Mouse (Mus musculus) midbrain, embryonic 12.5 days (tissue): ENCODE data around the gene Tbl1xr1. TPM values are rescaled to one million over a fixed set of nuclear protein-coding genes. Genes with fewer than 3 reads are reported as not detected.
A peak's percentile ranks its signal among the peaks of the same experiment; 100 is the strongest.

Source experiments
- ATAC-seq: fragments of 200-750 bp; cut with Nextera tagmentation; 2 replicates; pipeline ENCODE4 v1.8.0; 2017; ENCODE audit warnings: low read depth, moderate TSS enrichment, moderate library complexity; ENCODE audit not compliant: low FRiP score
- H3K27ac ChIP-seq: fragments of 300-500 bp; sonication (generic); replicated peaks from 2 replicates; pipeline ENCODE4 v1.5.1; 2016; ENCODE audit warnings: mild to moderate bottlenecking
- H3K27me3 ChIP-seq: fragments of 300-500 bp; sonication (generic); 2 replicates; pipeline ENCODE4 v1.6.1; 2016; ENCODE audit warnings: mild to moderate bottlenecking
- H3K36me3 ChIP-seq: fragments of 300-500 bp; sonication (generic); 2 replicates; pipeline ENCODE4 v1.6.1; 2016
- H3K4me1 ChIP-seq: fragments of 300-500 bp; sonication (generic); 2 replicates; pipeline ENCODE4 v1.6.1; 2016
- H3K4me2 ChIP-seq: fragments of 300-500 bp; sonication (generic); replicated peaks from 2 replicates; pipeline ENCODE4 v1.6.1; 2016; ENCODE audit warnings: mild to moderate bottlenecking, moderate library complexity
- H3K4me3 ChIP-seq: fragments of 300-500 bp; sonication (generic); 2 replicates; pipeline ENCODE4 v1.5.1; 2016; ENCODE audit warnings: mild to moderate bottlenecking
- H3K9ac ChIP-seq: fragments of 300-500 bp; sonication (generic); replicated peaks from 2 replicates; pipeline ENCODE4 v1.6.1; 2016; ENCODE audit warnings: mild to moderate bottlenecking, moderate library complexity
- H3K9me3 ChIP-seq: fragments of 300-500 bp; sonication (generic); 2 replicates; pipeline ENCODE4 v1.6.1; 2016; ENCODE audit warnings: mild to moderate bottlenecking
- WGBS: fragments of 180-500 bp; shearing (Covaris S2); methylation state at CpG from one replicate; pipeline ENCODE4 v1.1.7; 2016; 5-methylcytosine and 5-hydroxymethylcytosine counted together
- polyA plus RNA-seq: library from polyadenylated mRNA; unstranded; fragments of >200 nt; fragmentation: Nextera tagmentation; extraction: Ambion mirVana; gene quantifications from 2 replicates; pipeline ENCODE4 v1.2.1, GENCODE M21; 2016

Tbl1xr1 gene
- polyA plus RNA-seq, 1 experiment from 2014 or later = 35.2 TPM

DNA sequence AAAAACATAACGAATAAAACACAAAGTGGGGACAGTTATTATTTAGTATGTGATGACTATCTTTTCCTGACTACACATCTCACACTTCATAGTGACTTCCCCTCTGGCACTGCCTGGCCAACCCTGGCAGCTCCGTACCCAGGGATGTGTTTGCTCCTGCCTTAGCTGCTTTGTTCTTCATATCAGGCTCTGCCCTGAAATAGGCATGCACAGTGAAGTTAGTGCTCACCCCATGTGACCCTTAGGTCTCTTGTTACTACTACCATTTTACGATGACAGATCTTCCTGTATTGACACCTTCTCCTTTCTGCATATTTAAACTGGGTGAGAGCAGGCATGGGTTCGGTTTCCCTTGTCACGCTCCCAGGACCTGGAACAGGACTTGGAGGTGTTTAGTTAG lies 16.3 kb downstream of the Tbl1xr1 start:
- Histone ChIP-seq H3K4me3 (no peak overlapping the region), H3K36me3 (no peaks in the 10 kb centered on the region), H3K9ac (no peak overlapping the region), H3K4me2 (no peak overlapping the region), H3K9me3 (no peaks in the 10 kb centered on the region), H3K27ac (no peak overlapping the region), H3K4me1 (no peaks in the 10 kb centered on the region; the same call in 1 of the 2 replicates), H3K27me3 (no peaks in the 10 kb centered on the region)
- WGBS = 93% methylated on average over 5 of the region's 5 CpGs
- ATAC-seq = no peak

GRCm38 (mm10) chr3:22103986-22104515 lies 27.6 kb downstream of the Tbl1xr1 start:
- Histone ChIP-seq H3K4me2 (no peak overlapping the region), H3K36me3 (no peaks in the 10 kb centered on the region), H3K4me3 (no peak overlapping the region), H3K4me1 (no peaks in the 10 kb centered on the region), H3K9me3 (no peaks in the 10 kb centered on the region), H3K27ac (no peak overlapping the region), H3K9ac (no peak overlapping the region), H3K27me3 (no peaks in the 10 kb centered on the region)
- WGBS = 77% methylated on average over 5 of the region's 5 CpGs
- ATAC-seq = no peak

DNA sequence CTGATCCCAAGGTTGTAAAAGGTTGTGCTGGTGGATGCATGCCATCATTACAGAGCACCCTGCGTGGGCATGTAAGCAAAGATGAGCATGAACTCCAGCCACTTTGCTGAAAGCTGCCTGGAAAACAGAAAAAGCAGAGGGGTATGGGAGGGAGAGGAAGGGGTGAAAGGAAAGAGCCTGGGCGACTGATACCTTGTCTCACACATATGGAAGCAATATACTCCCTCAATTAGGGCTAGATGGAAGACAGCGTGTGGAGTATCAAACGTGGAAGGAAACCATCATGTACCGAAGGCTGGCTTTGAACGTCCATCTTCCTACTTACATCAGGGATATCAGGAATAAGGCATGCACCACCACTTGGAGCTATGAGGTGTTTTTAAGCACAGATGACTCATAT lies 29.0 kb downstream of the Tbl1xr1 start:
- Histone ChIP-seq H3K4me1 (no peaks in the 10 kb centered on the region), H3K4me3 (no peak overlapping the region), H3K27ac (no peak overlapping the region), H3K9me3 (no peaks in the 10 kb centered on the region), H3K36me3 (no peaks in the 10 kb centered on the region), H3K27me3 (no peaks in the 10 kb centered on the region), H3K9ac (no peak overlapping the region), H3K4me2 (no peak overlapping the region)
- ATAC-seq = no peak
- WGBS = 86% methylated on average over 6 of the region's 6 CpGs

DNA sequence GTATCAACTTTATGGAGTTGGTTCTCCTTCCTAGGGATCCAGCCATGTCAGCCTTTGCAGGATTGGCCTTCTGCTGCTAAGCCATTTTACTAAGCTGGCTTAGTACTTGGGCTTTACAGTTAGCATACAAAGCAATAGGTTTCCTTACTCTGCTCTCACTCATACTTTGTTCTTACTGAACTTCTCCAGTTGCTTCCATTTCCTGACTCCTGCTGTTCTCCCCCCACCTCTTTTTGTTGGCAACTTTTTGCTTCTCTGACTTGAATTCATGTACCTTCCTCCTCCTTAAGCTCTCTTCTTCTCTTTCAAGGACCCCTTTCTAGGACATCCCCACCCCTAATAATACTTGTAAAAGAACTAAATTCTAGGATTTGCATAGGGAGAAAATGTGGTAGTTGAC lies 31.6 kb downstream of the Tbl1xr1 start:
- Histone ChIP-seq H3K4me2 (no peak overlapping the region), H3K9me3 (peaks cover 6% of the 10 kb centered on the region; the same call in 1 of the 2 replicates), H3K9ac (no peak overlapping the region), H3K36me3 (no peaks in the 10 kb centered on the region), H3K27ac (no peak overlapping the region), H3K4me1 (no peaks in the 10 kb centered on the region), H3K4me3 (no peak overlapping the region), H3K27me3 (no peaks in the 10 kb centered on the region)
- no peak for ATAC-seq

DNA sequence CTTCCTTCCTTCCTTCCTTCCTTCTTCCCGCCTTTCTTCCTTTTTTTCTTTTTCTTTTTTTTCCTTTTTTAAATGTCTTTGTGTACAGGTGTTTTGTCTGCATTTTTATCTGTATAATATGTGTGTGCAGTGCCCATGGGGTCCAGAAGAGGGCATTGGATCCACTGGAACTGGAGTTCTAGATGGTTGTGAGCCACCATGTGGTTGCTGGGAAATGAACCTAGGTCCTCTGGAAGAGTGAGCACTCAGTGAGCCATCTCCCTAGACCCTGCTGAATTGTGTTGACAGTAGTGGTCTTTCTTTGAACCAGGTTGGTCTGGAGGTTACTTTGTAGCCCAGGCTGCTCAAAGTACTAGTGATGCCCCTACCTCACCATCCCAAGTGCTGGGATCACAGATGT lies 33.2 kb downstream of the Tbl1xr1 start:
- no peaks in the 10 kb centered on the region for H3K4me1 ChIP-seq

DNA sequence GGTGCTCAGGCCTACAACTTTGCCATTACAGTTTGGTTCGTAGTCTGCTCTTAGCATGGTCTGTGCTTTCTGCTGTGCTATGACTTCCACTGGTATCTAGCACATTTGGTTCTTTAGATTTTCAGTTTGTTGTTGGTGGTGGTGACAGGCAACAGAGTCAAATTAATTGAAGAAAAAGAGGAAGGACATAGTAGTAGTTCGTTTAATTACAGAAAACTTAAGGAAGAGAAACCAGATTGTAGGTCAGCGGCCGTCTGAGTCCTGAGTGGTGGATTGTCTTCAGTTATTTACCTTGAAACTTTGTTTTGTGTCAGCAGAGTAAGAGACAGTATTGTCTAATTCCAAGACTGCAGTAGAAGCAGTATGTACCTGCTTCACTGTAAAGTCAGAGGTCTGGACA lies 37.3 kb downstream of the Tbl1xr1 start:
- WGBS = 92% methylated on average over 4 of the region's 4 CpGs
- ATAC-seq = no peak
- Histone ChIP-seq H3K9me3 (peaks cover 6% of the 10 kb centered on the region; the same call in 1 of the 2 replicates), H3K27me3 (no peaks in the 10 kb centered on the region), H3K4me3 (no peak overlapping the region), H3K4me1 (peaks cover 3% of the 10 kb centered on the region; the same call in 1 of the 2 replicates), H3K27ac (no peak overlapping the region), H3K36me3 (no peaks in the 10 kb centered on the region), H3K4me2 (no peak overlapping the region), H3K9ac (no peak overlapping the region)

More for the DNA sequence above, 33.2 kb downstream of the Tbl1xr1 start:
- no peaks in the 10 kb centered on the region for H3K27me3 ChIP-seq
- H3K4me3 ChIP-seq = no peak overlapping the region
- WGBS = 89% methylated on average over 1 of the region's 1 CpGs
- no peak for ATAC-seq
- H3K4me2 ChIP-seq = no peak overlapping the region
- no peaks in the 10 kb centered on the region for H3K36me3 ChIP-seq
- H3K27ac ChIP-seq = no peak overlapping the region
- H3K9me3 ChIP-seq = peaks cover 6% of the 10 kb centered on the region; the same call in 1 of the 2 replicates
- no peak overlapping the region for H3K9ac ChIP-seq

GRCm38 (mm10) chr3:22115221-22115620 lies 38.8 kb downstream of the Tbl1xr1 start:
- 43% methylated on average over 2 of the region's 2 CpGs for WGBS

DNA sequence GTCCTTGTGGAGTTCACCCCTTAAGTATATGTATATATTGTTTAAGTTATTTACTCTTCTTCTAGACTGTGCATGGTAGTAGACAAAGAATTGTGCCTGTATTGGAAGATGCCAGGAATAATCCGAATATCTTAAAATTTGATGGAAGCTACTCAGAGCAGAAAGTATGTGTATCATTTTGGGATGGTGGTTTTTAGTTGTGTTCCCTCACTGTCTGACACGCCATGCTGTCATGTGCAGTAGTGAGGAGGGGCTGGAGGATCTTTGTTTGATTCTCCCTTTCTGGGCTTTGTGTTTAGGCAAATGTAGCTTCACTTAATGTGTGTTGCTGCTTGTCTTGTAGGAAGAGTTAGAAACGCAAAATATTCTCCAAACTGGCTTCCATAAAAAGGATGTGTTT lies 39.2 kb downstream of the Tbl1xr1 start:
- Histone ChIP-seq H3K4me3 (no peak overlapping the region), H3K4me1 (peaks cover 4% of the 10 kb centered on the region; the same call in 1 of the 2 replicates), H3K27ac (no peak overlapping the region), H3K4me2 (no peak overlapping the region), H3K36me3 (no peaks in the 10 kb centered on the region), H3K9me3 (peaks cover 6% of the 10 kb centered on the region; the same call in 1 of the 2 replicates), H3K9ac (no peak overlapping the region), H3K27me3 (no peaks in the 10 kb centered on the region)
- 90% methylated on average over 3 of the region's 3 CpGs for WGBS
- ATAC-seq = 0 out of 2 replicates have a peak, but pooled peaks have one; percentile 4

More at GRCm38 (mm10) chr3:22115221-22115620, 38.8 kb downstream of the Tbl1xr1 start:
- Histone ChIP-seq H3K27me3 (no peaks in the 10 kb centered on the region), H3K36me3 (no peaks in the 10 kb centered on the region), H3K9me3 (peaks cover 6% of the 10 kb centered on the region; the same call in 1 of the 2 replicates), H3K27ac (no peak overlapping the region), H3K4me2 (no peak overlapping the region), H3K9ac (no peak overlapping the region), H3K4me1 (peaks cover 3% of the 10 kb centered on the region; the same call in 1 of the 2 replicates), H3K4me3 (no peak overlapping the region)
- peak; percentile 52 for ATAC-seq

DNA sequence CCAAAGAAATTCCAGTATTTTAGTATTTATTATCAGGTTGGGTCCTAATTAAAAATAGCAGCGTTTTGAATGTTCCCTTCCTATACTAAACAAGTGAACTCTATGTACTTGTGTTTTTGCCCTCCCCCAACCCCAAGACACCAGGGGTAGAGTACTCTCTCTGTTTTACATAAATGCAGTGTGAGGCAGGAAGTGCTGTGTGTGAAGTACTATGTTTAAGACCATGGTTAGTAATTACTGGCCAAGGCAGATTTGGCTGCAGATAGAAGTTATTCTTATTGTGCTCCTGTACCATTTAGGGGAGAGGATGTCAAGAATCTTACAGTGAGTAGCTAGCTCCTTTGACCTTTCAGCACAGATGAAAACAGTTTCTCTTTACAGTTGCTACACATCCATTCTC lies 39.7 kb downstream of the Tbl1xr1 start:
- WGBS = 84% methylated on average over 1 of the region's 1 CpGs
- no peaks in the 10 kb centered on the region for H3K27me3 ChIP-seq
- no peak overlapping the region for H3K9ac ChIP-seq
- ATAC-seq = no peak
- no peak overlapping the region for H3K4me2 ChIP-seq
- H3K36me3 ChIP-seq = no peaks in the 10 kb centered on the region
- H3K27ac ChIP-seq = no peak overlapping the region
- H3K4me3 ChIP-seq = no peak overlapping the region
- H3K4me1 ChIP-seq = peaks cover 6% of the 10 kb centered on the region; the same call in 1 of the 2 replicates
- peaks cover 5% of the 10 kb centered on the region; the same call in 1 of the 2 replicates for H3K9me3 ChIP-seq

- WGBS = 27% methylated on average over 3 of the region's 3 CpGs
- no peak overlapping the region for H3K27ac ChIP-seq
- H3K27me3 ChIP-seq = no peaks in the 10 kb centered on the region
- H3K9me3 ChIP-seq = no peaks in the 10 kb centered on the region
- no peak for ATAC-seq
- H3K9ac ChIP-seq = no peak overlapping the region
- peaks cover 9% of the 10 kb centered on the region for H3K4me1 ChIP-seq
- H3K36me3 ChIP-seq = no peaks in the 10 kb centered on the region
- H3K4me3 ChIP-seq = no peak overlapping the region
- H3K4me2 ChIP-seq = no peak overlapping the region
Observed at GRCm38 (mm10) chr3:22121741-22122140, 45.3 kb downstream of the Tbl1xr1 start.

- H3K9me3 ChIP-seq = no peaks in the 10 kb centered on the region
- 84% methylated on average over 2 of the region's 2 CpGs for WGBS
- H3K4me2 ChIP-seq = no peak overlapping the region
Observed at GRCm38 (mm10) chr3:22123145-22123544, 46.7 kb downstream of the Tbl1xr1 start.

DNA sequence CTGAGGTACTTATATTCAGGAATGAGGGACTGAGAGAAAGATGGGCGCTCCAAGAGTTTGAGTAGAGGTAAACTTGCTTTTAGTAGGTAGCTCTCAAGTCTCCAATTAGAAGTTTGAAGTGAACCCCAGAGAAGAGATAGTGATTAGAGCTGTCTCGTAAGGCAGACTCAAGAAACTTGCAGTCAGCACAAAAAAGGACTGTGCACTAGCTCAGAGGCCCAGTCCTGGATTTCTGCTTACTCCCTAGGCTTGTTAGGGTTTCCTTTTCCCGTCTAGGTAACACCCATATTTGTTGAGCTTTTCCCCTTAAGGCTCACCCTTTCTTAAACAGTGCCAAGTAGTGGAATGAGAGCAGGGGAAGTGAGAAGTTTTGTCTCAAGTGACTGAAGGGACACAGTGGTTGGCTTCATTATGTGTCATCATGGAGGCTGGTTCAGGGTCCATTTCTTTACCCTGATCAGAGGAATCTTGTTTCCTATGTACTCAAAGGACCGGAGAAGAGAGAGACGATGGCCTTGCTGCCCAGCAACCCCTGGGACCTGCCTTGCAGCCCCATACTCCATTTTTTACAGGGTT lies 49.9 kb downstream of the Tbl1xr1 start:
- Histone ChIP-seq H3K4me2 (no peak overlapping the region), H3K36me3 (peaks cover 6% of the 10 kb centered on the region; the same call in 1 of the 2 replicates), H3K27me3 (no peaks in the 10 kb centered on the region), H3K27ac (no peak overlapping the region), H3K4me3 (no peak overlapping the region), H3K9ac (no peak overlapping the region), H3K4me1 (peaks cover 6% of the 10 kb centered on the region), H3K9me3 (no peaks in the 10 kb centered on the region)
- no peak for ATAC-seq
- 89% methylated on average over 5 of the region's 5 CpGs for WGBS

More at GRCm38 (mm10) chr3:22123145-22123544, 46.7 kb downstream of the Tbl1xr1 start:
- H3K9ac ChIP-seq = no peak overlapping the region
- H3K4me1 ChIP-seq = peaks cover 9% of the 10 kb centered on the region
- no peaks in the 10 kb centered on the region for H3K27me3 ChIP-seq
- no peaks in the 10 kb centered on the region for H3K36me3 ChIP-seq
- H3K4me3 ChIP-seq = no peak overlapping the region
- no peak for ATAC-seq
- H3K27ac ChIP-seq = no peak overlapping the region
